Mouse (Mus musculus): ENCODE measurements around the gene Gpbp1. TPM values are rescaled to one million over a fixed set of nuclear protein-coding genes. Genes with fewer than 3 reads are reported as not detected.

Gene Gpbp1
- total RNA-seq, 1 experiment from 2014 or later, result 193 TPM

Other genes with a start within 250 kb of the Gpbp1 start
- not detected in 2 replicates for gene Actbl2, start 235.1 kb downstream of the Gpbp1 start, total RNA-seq (2017)
- not detected in 2 replicates for gene Gm49496, start 59.8 kb upstream of the Gpbp1 start, total RNA-seq (2017)
- not detected in 2 replicates for gene Gm10198, start 102.7 kb upstream of the Gpbp1 start, total RNA-seq (2017)
- 68.1 and 77.3 TPM in 2 replicates for gene Mier3, start 190.9 kb upstream of the Gpbp1 start, total RNA-seq (2017)